Comparison of ENCODE assay signal across 26 mouse cellular contexts in genomic region chr5:100162857-100163256, GRCm38 (mm10). TPM values are rescaled to one million over a fixed set of nuclear protein-coding genes. Genes with fewer than 3 reads are reported as not detected.
"Had no signal": no experiment of that assay in that cellular context is flagged by ENCODE, and none has a peak within 500 bp of the region (broad histone marks: within the 10 kb centered on the region; RNA-seq: fewer than 3 reads in every experiment).

No protein-coding gene starts in this region.

- H3K9me3 ChIP-seq: intestine, embryonic 15.5 days; kidney, embryonic 15.5 days; limb, embryonic 12.5 days; limb, embryonic 15.5 days; megakaryocyte, embryonic 14.5 days; midbrain, embryonic 10.5 days; midbrain, embryonic 13.5 days; neural tube, embryonic 13.5 days had no signal

- ATAC-seq: intestine, embryonic 15.5 days; liver, postnatal 0 days; midbrain, embryonic 13.5 days; midbrain, embryonic 16.5 days had no signal

- H3K4me2 ChIP-seq: intestine, embryonic 15.5 days; kidney, embryonic 15.5 days; limb, embryonic 12.5 days; limb, embryonic 15.5 days; liver, embryonic 11.5 days; midbrain, embryonic 13.5 days; neural tube, embryonic 13.5 days had no signal

- H3K36me3 ChIP-seq: intestine, embryonic 15.5 days; kidney, embryonic 15.5 days; limb, embryonic 12.5 days; limb, embryonic 15.5 days; midbrain, embryonic 10.5 days; midbrain, embryonic 13.5 days; neural tube, embryonic 13.5 days had no signal

- H3K27ac ChIP-seq: intestine, embryonic 15.5 days; kidney, embryonic 15.5 days; left cerebral cortex, adult 2 months; limb, embryonic 12.5 days; limb, embryonic 15.5 days; liver, embryonic 14.5 days; midbrain, embryonic 10.5 days; midbrain, embryonic 13.5 days; neural tube, embryonic 13.5 days had no signal

- H3K4me3 ChIP-seq: intestine, embryonic 15.5 days; kidney, embryonic 15.5 days; left cerebral cortex, adult 2 months; limb, embryonic 12.5 days; limb, embryonic 15.5 days; megakaryocyte, embryonic 14.5 days; midbrain, embryonic 10.5 days; midbrain, embryonic 13.5 days; myocyte; neural tube, embryonic 13.5 days had no signal

- H3K9ac ChIP-seq: intestine, embryonic 15.5 days; kidney, embryonic 15.5 days; limb, embryonic 12.5 days; limb, embryonic 15.5 days; liver, embryonic 14.5 days; liver, postnatal 0 days; midbrain, embryonic 13.5 days; neural tube, embryonic 13.5 days had no signal

- DNase-seq: kidney, adult 11 months; kidney, adult 8-10 months; kidney, postnatal 36 days; layer of hippocampus, postnatal 36 days; left cerebral cortex, postnatal 4 days; liver, postnatal 0 days; retina, postnatal 1 day; right cerebral cortex, postnatal 25 days; spleen, adult 18-20 months; thymus, adult 2 months; thymus, postnatal 14 days had no signal

RNA-seq across cellular contexts. Expression of gene Tmem150c, which starts 3.2 kb away (rescaled TPM):
- total RNA-seq: monocyte, adult 5-6 weeks; neutrophil, adult 5-6 weeks had no signal
- polyA plus RNA-seq: myocyte had no signal
